Mouse (Mus musculus) MEL-GATA-1-ER (cell line): ENCODE results near the gene Ehmt2.
A peak's percentile ranks its signal among the peaks of the same experiment; 100 is the strongest.
"Not testable (repeated sequence)": the region's sequence is repeated elsewhere in the genome, so short reads cannot be mapped to it uniquely, and the experiment has no call there.

Experiments
- DNase-seq: peaks from one replicate; pipeline ENCODE4 v3.0.0-alpha.2; 2012; ENCODE audit warnings: low read depth; ENCODE audit errors: extremely low read depth

The Ehmt2 gene

DNA sequence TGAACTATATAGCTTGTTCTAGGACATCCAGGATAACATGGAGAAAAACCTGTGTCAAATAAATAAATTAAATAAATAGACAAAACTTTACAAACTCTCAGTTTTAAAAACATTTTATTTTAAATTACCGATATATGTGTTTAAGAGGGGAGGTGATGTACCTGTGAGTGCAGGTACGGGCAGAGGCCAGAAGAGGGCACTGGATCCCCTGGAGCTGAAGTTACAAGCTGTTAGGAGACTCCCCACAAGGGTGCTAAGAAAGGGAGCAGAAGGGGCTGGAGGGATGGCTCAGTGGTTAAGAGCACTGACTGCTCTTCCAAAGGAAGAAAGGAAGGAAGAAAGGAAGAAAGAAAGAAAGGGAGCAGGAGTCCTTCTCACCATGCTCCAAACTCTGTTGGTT lies 6.9 kb upstream of the Ehmt2 start:
- DNase-seq = no peak

DNA sequence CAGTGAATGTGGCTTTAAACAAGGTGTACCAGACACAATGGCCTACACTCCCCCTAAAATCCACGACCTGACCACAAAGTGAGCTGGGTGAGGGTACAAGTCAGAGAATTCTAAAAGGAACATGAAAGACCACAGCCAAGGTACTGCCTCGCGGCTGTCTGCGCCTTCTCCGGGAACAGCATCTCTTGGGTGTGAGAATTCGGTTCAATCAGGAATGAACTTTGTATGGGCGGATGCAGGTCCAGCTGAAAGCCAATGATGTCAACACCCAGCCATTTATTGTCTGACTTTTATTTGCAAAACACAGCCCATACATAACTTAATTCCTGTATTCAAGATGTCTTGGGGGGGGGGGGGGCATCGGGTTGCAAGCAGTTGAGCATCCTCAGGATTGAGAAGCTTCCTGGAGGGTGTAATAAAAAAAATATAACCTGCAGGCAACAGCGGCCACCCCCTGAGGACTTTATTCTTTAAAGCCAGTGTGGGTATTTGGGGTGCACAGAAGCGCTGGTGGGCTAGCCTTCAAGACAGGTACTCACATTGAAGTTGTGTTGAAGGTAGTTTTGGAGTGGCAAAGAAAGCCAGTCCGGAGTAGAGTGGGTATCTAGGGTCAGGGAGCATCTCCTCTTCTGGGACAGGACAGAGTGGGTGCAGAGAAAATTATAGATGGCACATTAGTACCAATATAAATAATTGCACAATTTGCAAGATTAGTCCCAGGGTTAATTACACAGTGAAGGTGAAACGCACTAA lies 5.0 kb upstream of the Ehmt2 start:
- no peak for DNase-seq

DNA sequence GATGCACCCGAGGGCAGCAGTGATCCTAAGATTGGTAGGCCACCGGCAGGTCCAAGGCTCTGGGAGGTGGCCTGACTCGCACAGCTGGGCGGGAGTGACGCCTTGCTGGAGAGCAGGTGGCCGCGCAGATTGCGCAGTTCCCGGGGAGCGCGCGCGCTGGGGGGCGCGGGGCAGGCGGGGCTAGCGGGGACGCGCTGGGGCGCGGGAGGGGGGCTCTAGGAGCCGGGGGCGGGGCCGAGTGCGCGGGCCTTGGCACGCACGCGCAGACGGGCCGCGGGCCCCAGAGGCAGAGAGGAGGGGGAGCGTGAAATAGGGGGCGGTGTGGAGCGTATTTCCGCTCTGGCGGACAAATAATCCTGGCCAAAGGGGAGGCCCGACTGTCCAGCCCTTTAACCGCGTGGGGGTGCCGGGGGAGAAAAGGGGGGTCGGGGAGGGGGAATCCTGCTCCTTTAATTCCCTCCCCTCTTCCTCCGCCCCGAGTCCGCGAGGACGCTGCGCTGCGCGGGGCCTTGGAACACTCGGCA lies 4.1 kb upstream of the Ehmt2 start:
- DNase-seq = peak; percentile 74

DNA sequence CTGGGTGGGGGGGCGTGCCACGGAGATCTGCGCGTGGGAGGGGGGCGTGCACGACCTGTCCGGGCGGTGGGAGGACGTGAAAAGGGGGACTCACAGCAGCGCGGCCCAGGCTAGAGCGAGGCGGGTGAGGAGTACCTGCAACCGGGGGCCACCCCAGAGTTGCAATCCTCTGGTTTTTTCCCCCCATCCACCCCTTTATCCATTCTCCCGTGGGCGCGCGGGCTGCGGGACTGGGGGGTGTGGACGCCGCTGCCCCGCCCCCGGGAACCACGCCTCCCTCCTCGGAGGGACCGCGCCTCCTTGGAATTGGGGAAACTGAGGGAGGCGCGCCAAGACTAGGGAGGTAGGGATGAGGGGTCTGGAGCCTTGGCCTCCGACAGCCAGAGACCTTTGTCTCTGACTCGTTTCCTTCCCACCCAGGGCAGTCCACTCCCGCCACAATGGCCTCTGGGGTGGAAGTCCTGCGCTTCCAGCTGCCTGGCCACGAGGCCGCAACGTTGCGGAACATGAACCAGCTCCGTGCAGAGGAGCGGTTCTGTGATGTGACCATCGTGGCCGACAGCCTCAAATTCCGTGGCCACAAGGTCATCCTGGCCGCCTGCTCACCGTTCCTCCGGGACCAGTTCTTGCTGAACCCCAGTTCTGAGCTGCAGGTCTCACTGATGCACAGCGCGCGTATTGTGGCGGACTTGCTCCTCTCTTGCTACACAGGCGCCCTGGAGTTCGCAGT lies 3.3 kb upstream of the Ehmt2 start:
- no peak for DNase-seq

DNA sequence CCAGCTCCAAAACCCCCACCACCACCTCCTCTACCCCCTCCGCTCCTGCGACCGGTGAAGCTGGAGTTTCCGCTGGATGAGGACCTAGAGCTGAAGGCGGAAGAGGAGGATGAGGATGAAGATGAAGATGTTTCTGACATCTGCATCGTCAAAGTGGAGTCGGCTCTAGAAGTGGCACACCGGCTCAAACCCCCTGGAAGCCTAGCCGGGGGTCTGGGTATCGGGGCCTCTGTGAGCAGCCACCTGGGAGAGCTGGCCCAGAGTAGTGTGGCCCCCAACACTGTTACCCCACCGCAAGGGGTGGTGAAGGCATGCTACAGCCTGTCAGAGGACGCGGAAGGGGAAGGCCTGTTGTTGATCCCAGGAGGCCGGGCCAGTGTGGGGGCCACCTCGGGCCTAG lies 2.5 kb upstream of the Ehmt2 start:
- no peak for DNase-seq

DNA sequence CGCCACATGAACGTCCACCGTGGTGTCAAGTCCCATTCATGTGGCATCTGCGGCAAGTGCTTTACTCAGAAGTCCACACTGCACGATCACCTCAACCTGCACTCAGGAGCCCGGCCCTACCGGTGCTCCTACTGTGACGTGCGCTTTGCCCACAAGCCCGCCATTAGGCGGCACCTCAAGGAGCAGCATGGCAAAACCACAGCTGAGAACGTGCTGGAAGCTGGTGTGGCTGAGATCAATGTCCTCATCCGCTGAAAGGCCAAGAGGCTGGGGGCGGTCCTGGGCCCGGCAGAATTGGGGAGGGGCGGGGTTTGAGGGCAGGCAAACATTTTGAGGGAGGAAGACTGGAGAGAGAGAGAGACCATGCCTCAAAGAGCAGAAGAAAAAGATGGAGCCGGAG lies 1.9 kb upstream of the Ehmt2 start:
- no peak for DNase-seq

DNA sequence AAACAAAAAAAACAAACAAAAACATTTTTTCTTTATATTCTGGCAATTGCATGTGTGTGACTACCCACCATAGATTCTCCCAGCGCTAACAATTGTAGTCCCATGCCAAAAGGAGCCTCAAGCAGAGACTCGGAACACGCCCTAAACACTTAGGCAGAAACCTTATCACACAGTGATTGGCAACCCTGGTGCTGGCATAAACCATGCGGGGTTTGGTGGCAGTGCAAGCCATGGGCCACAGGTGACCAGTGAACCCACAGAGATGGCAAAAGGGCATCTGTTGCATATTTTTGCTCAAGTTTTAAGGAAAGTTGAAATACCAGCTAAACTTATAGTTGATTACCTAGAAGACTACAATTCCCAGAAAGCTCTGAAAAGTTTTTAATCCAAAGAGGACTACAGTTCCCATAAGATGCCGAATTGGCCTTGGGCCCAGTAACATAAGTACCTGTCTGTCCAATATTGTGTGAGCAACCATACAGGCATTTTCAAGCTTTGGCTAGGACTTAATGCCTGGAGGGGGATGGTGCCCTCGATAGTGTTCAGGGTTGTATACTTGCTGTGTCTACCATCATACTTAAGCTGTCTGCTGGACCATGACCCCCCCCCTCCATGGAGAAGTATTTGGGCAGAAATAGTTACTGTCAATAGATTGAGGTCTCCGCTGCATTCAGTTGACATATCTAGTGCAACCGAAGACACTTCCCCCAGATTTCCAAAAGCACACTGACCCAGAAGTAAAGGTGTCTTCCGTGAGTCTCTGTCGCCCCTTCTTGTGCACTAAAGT lies 703 bp upstream of the Ehmt2 start:
- DNase-seq = no peak

DNA sequence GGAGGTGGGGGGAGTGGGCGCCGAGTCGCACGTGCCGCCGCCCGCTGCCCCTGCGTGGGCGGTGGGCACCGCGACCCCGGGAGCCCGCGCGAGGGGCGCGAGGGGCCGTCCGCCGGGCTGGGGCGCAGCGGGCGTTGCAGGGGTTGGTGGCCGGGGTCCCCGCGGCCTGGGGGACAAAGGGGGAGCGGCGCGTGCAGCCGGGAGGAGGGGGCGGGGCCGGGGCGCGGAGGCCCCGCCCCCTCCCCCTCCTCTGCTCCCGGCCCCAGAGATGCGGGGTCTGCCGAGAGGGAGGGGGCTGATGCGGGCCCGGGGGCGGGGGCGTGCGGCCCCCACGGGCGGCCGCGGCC lies 410 bp downstream of the Ehmt2 start:
- no peak for DNase-seq

DNA sequence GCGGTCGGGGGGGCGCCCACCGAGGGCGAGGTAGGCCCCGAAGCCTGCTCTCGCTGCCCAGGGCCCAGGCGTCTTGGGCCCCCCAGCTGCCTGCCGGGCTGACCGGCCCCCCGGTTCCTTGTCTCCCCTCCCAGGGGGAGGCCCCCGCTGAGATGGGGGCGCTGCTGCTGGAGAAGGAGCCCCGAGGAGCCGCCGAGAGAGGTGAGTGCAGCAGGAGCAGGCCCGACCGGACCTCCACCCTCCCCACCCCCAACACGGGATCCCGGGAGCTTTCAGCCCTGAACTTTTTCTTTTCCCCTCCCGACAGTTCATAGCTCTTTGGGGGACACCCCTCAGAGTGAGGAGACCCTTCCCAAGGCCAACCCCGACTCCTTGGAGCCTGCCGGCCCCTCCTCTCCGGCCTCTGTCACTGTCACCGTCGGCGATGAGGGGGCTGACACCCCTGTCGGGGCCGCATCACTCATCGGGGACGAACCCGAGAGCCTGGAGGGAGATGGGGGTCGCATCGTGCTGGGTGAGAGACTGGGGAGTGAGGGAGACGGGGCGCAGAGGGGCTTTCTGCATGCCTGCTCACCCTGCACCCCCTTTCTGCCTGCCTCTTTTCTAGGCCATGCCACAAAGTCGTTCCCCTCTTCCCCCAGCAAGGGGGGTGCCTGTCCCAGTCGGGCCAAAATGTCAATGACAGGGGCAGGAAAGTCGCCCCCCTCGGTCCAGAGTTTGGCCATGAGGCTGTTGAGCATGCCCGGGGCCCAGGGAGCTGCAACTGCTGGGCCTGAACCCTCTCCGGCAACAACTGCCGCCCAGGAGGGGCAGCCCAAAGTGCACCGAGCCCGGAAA lies 1.0 kb downstream of the Ehmt2 start:
- DNase-seq = no peak

DNA sequence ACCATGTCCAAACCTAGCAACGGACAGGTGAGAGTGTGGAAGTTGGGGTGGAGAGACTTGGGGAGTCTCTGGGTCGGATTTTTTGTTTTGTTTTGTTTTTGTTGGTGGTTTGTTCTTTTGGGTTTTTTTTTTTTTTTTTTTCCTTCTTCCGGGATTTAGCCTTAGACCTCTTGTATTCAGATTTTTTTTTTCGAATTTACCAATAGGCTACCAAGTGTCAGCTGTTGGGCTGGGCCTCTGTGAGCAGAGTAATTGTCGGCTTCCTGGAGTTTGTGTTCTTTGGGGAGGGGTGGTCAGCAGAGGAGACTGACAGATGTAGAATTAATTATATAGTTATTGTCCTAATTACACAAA lies 1.6 kb downstream of the Ehmt2 start:
- no peak for DNase-seq

DNA sequence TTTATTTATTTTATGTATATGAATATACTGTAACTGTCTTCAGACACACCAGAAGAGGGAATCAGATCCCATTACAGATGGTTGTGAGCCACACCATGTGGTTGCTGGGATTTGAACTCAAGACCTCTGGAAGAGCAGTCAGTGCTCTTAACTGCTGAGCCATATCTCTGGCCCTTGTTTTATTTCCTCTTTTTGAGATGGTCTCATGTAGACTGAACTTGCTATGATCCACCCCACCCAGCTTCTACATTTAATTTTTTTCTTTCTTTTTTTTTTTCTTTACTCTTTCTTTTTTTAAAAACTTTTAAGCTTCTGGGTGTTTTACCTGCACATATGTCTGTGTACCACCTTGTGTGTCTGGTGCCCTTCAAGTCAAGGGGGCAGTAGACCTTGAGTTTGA lies 2.6 kb downstream of the Ehmt2 start:
- not testable (repeated sequence) for DNase-seq

DNA sequence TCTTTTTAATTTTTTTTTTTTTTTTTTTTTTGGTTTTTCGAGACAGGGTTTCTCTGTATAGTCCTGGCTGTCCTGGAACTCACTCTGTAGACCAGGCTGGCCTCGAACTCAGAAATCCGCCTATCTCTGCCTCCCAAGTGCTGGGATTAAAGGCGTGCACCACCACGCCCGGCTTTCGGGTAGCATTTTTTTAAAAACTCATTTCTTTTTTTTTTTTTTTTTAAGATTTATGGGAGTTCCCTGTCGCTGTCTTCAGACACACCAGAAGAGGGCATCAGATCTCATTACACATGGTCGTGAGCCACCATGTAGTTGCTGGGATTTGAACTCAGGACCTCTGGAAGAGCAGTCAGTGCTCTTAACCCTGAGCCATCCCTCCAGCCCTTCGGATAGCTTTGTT lies 3.7 kb downstream of the Ehmt2 start:
- not testable (repeated sequence) for DNase-seq

DNA sequence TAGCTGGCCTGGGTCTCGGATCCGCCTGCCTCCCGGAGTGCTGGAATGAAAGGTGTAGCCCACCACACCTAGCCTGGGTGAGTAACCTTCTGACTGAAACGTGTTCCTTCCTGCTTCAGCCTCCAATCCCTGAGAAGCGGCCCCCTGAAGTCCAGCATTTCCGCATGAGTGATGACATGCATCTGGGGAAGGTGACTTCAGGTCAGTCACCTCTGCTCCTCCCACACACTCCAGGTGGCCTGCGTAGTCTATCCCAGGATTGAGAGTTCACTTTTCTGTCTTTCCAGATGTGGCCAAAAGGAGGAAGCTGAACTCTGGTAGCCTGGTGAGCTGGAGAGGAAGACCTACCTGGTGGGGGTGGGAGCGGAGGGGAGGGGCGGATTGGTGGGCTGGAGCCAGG lies 4.6 kb downstream of the Ehmt2 start:
- no peak for DNase-seq

DNA sequence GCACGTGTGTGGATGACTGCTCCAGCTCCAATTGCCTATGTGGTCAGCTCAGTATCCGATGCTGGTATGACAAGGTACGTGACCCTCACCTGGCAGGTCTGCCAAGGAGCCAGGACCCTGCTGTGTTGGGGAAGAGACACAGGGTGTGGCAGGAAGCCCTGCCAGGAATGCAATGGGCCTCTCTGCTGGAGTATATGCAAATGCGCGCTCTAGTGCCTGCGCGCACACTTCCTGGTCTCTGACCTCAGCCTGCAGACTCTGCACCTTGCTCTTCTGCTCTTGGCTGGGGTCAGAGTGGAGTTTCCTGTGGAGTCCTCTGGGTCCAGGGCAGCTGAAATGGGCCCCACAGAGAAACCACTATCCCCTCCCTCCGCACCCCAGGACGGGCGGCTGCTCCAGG lies 12.7 kb downstream of the Ehmt2 start:
- no peak for DNase-seq

DNA sequence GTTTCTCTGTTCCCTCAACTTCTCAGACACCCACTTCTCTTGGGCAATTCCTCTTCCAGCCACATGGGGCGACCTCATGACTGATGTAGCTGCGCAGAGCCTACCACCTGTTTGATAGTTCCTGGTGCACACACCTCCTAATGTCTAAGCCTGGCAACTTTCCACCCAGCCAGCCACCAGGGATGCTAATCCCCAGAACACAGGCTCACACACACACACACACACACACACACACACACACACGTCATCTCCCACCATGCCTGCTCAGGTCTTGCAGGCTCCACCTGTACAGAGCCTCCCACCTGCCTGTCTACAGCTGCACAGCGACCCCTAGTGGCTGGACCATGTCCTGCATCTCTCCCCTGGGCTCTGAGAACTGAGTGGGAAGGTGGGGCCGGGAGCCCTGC lies 13.7 kb downstream of the Ehmt2 start:
- no peak for DNase-seq

DNA sequence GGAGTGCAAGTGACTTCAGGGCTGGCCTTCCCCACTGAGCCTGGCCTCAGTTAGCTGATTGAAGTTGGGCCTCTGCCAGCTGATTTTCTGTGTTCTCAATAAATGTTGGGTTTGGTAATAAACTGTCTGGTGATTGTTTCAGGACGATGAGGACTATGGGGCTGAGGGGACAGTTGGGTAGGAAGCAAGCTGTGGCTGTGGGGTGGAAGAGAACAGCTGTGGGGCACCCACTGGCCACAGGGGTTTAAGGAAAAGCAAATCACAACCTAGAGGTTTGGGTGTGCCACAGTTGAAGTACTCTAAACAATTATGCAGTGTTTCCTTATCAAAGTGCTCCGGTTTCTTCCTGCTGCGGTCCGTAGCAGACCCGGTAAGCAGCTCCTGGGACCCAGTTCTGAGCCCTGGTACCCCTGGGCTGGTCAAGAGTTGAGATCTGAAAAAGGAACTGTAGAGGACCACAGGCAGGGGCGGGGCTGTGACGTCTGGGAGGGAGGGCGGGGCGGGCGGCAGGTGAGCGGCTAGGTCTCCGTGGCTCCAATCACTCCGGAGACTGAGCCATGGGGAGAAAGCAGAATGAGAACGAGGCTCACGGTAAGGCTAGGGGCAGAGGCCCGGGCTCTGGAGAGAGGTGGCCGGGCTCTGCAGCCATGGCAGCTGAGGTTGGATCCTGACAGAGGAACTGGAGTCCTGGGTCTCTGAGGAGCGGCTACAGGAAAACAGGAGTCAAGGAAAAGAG lies 15.8 kb downstream of the Ehmt2 start, which contains the start of gene Slc44a4:
Gene Slc44a4 (plus strand): TSS at position 537 of the 736 bp plus-strand sequence.
- no peak for DNase-seq

DNA sequence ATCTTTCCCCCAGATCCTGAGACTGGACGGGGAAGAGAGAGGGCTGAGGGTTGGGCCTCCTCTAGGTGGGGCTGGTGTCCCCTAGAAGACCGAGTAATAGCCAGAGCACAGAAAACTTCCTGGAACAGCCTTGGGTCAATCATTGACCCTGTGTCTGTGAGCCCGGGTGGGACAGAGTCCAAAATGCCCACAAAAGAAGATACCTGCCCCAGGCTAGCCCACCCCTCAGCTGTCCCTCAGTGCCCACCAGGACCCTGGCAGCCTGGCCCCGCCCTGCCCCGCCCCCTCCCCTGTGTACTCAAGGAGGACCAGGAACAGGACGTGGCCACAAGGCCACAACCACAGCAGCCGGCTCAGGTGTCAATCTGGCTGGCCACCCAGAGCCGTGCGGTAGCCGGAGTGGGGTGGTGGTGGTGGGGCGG lies 17.2 kb downstream of the Ehmt2 start:
- DNase-seq = no peak

DNA sequence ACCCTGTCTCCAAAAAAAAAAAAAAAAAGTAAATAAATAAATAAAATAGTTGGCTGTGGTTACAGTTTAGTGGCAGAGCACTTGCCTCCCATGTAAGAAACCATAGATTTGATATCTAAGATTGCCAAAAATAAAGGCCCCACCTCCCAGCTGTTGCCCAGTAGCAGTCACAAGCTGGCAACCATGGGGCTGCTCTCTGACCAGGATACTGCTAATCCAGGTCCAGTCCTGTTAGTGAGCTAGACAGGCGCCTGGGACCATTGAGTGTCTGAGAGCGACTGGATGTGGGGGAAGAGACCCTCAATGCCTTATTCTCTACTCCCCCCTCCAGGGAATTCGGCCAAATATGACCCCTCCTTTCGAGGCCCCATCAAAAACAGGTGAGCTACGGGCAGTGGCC lies 18.0 kb downstream of the Ehmt2 start:
- DNase-seq = no peak

DNA sequence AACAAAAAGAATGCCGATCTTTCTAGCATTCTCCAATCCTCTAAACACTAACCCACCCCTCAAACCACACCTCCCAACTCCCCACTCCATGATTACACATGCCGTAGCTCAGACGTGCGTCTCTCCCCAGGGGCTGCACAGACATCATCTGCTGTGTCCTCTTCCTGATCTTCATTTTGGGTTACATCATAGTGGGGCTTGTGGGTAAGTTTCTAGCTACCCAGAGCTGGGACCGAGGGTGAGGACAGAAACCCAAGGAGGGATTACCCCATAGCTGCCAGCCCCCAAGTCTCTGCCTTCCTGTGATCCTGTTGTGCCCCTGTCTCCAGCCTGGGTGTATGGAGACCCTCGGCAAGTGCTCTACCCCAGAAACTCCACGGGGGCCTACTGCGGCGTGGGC lies 18.9 kb downstream of the Ehmt2 start:
- no peak for DNase-seq

DNA sequence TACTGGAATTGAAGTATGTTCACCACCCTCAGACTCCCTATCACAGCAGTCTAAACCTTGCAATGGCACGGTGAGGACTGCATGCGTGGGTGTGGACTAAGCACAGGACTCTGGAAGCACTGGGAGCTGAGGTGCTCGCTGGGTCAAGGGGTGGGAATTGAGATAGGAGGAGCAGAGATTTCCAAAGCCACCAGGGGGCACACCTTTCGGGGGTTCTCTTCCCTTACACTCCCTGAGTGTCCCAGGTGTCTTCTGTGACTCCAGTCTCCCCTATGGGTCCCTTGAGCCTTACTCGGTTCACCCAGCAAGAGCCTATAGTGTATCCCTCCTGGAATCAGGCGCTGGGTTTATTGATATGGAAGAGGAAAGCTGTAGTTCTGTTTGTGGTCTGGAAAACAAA lies 24.7 kb downstream of the Ehmt2 start:
- no peak for DNase-seq

DNA sequence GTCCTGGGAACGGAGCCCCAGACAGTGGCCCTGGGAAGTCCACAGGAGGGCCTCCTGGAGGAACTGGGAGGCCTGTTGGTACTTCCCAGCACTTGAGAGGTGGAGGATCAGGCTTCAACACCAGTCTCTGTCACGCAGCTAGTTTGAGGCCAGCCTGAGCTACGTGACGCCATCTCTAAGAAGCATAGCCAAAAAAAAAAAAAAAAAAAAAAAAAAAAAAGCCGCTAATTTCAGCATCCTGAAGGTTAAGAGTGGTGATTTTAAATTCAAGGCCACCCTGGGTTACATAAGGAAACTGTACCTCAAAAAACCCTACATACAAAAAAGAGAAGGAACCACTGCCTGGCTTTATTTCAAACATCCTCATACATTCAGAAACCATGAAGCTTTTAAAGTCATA lies 26.0 kb downstream of the Ehmt2 start:
- no peak for DNase-seq
